Mouse (Mus musculus) Patski (cell line): Measurements from ENCODE around the gene 2310022A10Rik. TPM values are rescaled to one million over a fixed set of nuclear protein-coding genes. Genes with fewer than 3 reads are reported as not detected.
"Not testable (repeated sequence)": the region's sequence is repeated elsewhere in the genome, so short reads cannot be mapped to it uniquely, and the experiment has no call there.

ENCODE experiments used
- ATAC-seq: fragments of 100-300 bp; one replicate; pipeline ENCODE4 v1.8.0; 2021
- CTCF ChIA-PET: fragments of 350-600 bp; sonication (Branson Sonifier 250); formaldehyde crosslinking; loops from one replicate; lab custom pipeline; 2022; ENCODE audit warnings: inconsistent platforms; lab: Charles Lee
- POLR2A ChIA-PET: fragments of 350-600 bp; sonication (Branson Sonifier 250); formaldehyde crosslinking; loops from one replicate; lab custom pipeline; 2022; ENCODE audit warnings: antibody characterized with exemption, inconsistent platforms; lab: Charles Lee
- DNase-seq: peaks from one replicate; pipeline ENCODE4 v3.0.0-alpha.2; 2011; ENCODE audit warnings: low read depth, low spot score
- H3K27me3 ChIP-seq: fragments of 371-371 bp; one replicate; pipeline ENCODE4 v1.5.1; 2021
- CTCF ChIP-seq: fragments of 100-300 bp; IDR thresholded peaks from one replicate; pipeline ENCODE4 v1.5.1; 2021
- in situ Hi-C: fragments of 300-500 bp; cut with MboI; formaldehyde crosslinking; loops from 3 replicates; pipeline ENCODE4 v1.11.1; 2018; ENCODE audit warnings: low pct_unique_long_range_greater_than_20kb, mixed read lengths
- polyA plus RNA-seq: library from polyadenylated mRNA; unstranded; gene quantifications from one replicate; pipeline ENCODE4 v1.2.3, GENCODE M21; 2021

2310022A10Rik gene
- polyA plus RNA-seq, 1 experiment from 2014 or later = 13.6 TPM

GRCm38 (mm10) chr7:27627707-27628106, 74.7 kb downstream of the 2310022A10Rik start:
- ChIA-PET CTCF (interaction anchor here (1.3 kb wide), 1 partner anchor 9 kb away, joined by 3 read pairs; no protein-coding TSS in a partner anchor), POLR2A (no interaction called here)
- TF ChIP-seq CTCF = no peak
- no peaks in the 10 kb centered on the region for H3K27me3 ChIP-seq
- no peak for DNase-seq
- in situ Hi-C loops = no loop called here
- no peak for ATAC-seq

- no peaks in the 10 kb centered on the region for H3K27me3 ChIP-seq
- CTCF ChIA-PET = interaction anchor here (1.3 kb wide), 1 partner anchor 9 kb away, joined by 3 read pairs; no protein-coding TSS in a partner anchor
- ATAC-seq = no peak
- POLR2A ChIA-PET = no interaction called here
- in situ Hi-C loops = no loop called here
- no peak for DNase-seq
- TF ChIP-seq CTCF = no peak
These were observed 75.2 kb downstream of the 2310022A10Rik start for GRCm38 (mm10) chr7:27628190-27628589.

GRCm38 (mm10) chr7:27628816-27629215, 75.8 kb downstream of the 2310022A10Rik start:
- in situ Hi-C loops, POLR2A ChIA-PET, DNase-seq, ATAC-seq, CTCF ChIA-PET, H3K27me3 ChIP-seq: not testable (repeated sequence)

GRCm38 (mm10) chr7:27631439-27631838, 78.4 kb downstream of the 2310022A10Rik start:
- in situ Hi-C loops = no loop called here
- ChIA-PET CTCF (no interaction called here), POLR2A (interaction anchor here (0.6 kb wide), 1 partner anchor 18 kb away, joined by 8 read pairs; no protein-coding TSS in a partner anchor)
- H3K27me3 ChIP-seq = no peaks in the 10 kb centered on the region
- DNase-seq = no peak
- ATAC-seq = no peak
- no peak for TF ChIP-seq CTCF

Other genes starting within 250 kb of the 2310022A10Rik start
- 10.3 TPM for gene Ltbp4, start 215.5 kb upstream of the 2310022A10Rik start, polyA plus RNA-seq
- gene Shkbp1, start 197.2 kb upstream of the 2310022A10Rik start, polyA plus RNA-seq = 24.7 TPM
- 0.64 TPM for gene Gm20479, start 195.8 kb upstream of the 2310022A10Rik start, polyA plus RNA-seq
- 0.13 TPM for gene Sptbn4, start 105.5 kb upstream of the 2310022A10Rik start, polyA plus RNA-seq
- gene Blvrb, start 105.3 kb upstream of the 2310022A10Rik start, polyA plus RNA-seq = 20.3 TPM
- 9.1 TPM for gene Sertad3, start 79.5 kb upstream of the 2310022A10Rik start, polyA plus RNA-seq
- gene Sertad1, start 66.3 kb upstream of the 2310022A10Rik start, polyA plus RNA-seq = 27.6 TPM
- 4.4 TPM for gene Prx, start 53.9 kb upstream of the 2310022A10Rik start, polyA plus RNA-seq
- 0.95 TPM for gene Hipk4, start 30.0 kb upstream of the 2310022A10Rik start, polyA plus RNA-seq
- 148 TPM for gene Pld3, start within 50 bp of the 2310022A10Rik start, polyA plus RNA-seq
- 71.9 TPM for gene Akt2, start 38.3 kb downstream of the 2310022A10Rik start, polyA plus RNA-seq
- 0.12 TPM for gene Ttc9b, start 100.7 kb downstream of the 2310022A10Rik start, polyA plus RNA-seq
- 34.0 TPM for gene Map3k10, start 121.4 kb downstream of the 2310022A10Rik start, polyA plus RNA-seq
- 1.1 TPM for gene Zfp607b, start 136.1 kb downstream of the 2310022A10Rik start, polyA plus RNA-seq
- gene Zfp60, start 178.2 kb downstream of the 2310022A10Rik start, polyA plus RNA-seq = 13.1 TPM